Mouse (Mus musculus): ENCODE measurements around the gene Tmem33. TPM values are rescaled to one million over a fixed set of nuclear protein-coding genes. Genes with fewer than 3 reads are reported as not detected.
A peak's percentile ranks its signal among the peaks of the same experiment; 100 is the strongest.

Tmem33 gene
- polyA plus RNA-seq (2014; fragmentation: Nextera tagmentation; extraction: Ambion mirVana), result 66.0 and 76.9 TPM in 2 replicates

GRCm38 (mm10) chr5:67260531-67261371 is at the start of gene Tmem33:
Gene Tmem33 (plus strand): TSS chr5:67260565.
- peak within 1 kb of the TSS; percentile 90 for H3K27ac ChIP-seq (ENCODE audit: low read depth, low read length)
- peaks cover 20% of the 10 kb centered on the region for H3K36me3 ChIP-seq (ENCODE audit: control insufficient read depth, insufficient read depth, low read length)
- H3K9me3 ChIP-seq (ENCODE audit: control insufficient read depth, low read length), result no peaks in the 10 kb centered on the region
- H3K4me3 ChIP-seq (ENCODE audit: low read depth, low read length), result peak within 1 kb of the TSS; percentile 66
- under 1% methylated on average over 67 of the region's 67 CpGs for WGBS
- peak within 1 kb of the TSS; percentile 70 for H3K9ac ChIP-seq (replicated peaks; ENCODE audit: low read depth, low read length)
- ATAC-seq (ENCODE audit: low read depth), result peak; percentile 91
- peak within 1 kb of the TSS; percentile 64 for H3K4me2 ChIP-seq (ENCODE audit: low read depth, low read length)
- peaks cover 9% of the 10 kb centered on the region for H3K4me1 ChIP-seq (ENCODE audit: control insufficient read depth, insufficient read depth, low read length)
- no peaks in the 10 kb centered on the region for H3K27me3 ChIP-seq (ENCODE audit: control insufficient read depth, insufficient read depth, low read length)

- no peak overlapping the region for H3K4me3 ChIP-seq (ENCODE audit: low read depth, low read length)
- 15% methylated on average over 5 of the region's 5 CpGs for WGBS
- H3K4me1 ChIP-seq (ENCODE audit: control insufficient read depth, insufficient read depth, low read length), result 0 out of 2 replicates have a peak, but pooled peaks cover 8% of the 10 kb centered on the region
- H3K36me3 ChIP-seq (ENCODE audit: control insufficient read depth, insufficient read depth, low read length), result no peaks in the 10 kb centered on the region
- no peak for ATAC-seq (ENCODE audit: low read depth)
- H3K27me3 ChIP-seq (ENCODE audit: control insufficient read depth, insufficient read depth, low read length), result peaks cover 64% of the 10 kb centered on the region
- no peak overlapping the region for H3K4me2 ChIP-seq (ENCODE audit: low read depth, low read length)
- H3K27ac ChIP-seq (ENCODE audit: low read depth, low read length), result no peak overlapping the region
- H3K9ac ChIP-seq (replicated peaks; ENCODE audit: low read depth, low read length), result no peak overlapping the region
- H3K9me3 ChIP-seq (ENCODE audit: control insufficient read depth, low read length), result no peaks in the 10 kb centered on the region
Measured at GRCm38 (mm10) chr5:67213168-67213567, 47.2 kb upstream of the Tmem33 start.

GRCm38 (mm10) chr5:67215121-67216030 is 45.0 kb upstream of the Tmem33 start:
- Histone ChIP-seq H3K27me3 (ENCODE audit: control insufficient read depth, insufficient read depth, low read length) (peaks cover 78% of the 10 kb centered on the region), H3K36me3 (ENCODE audit: control insufficient read depth, insufficient read depth, low read length) (no peaks in the 10 kb centered on the region), H3K4me2 (ENCODE audit: low read depth, low read length) (no peak overlapping the region), H3K4me3 (ENCODE audit: low read depth, low read length) (no peak overlapping the region), H3K27ac (ENCODE audit: low read depth, low read length) (no peak overlapping the region), H3K9me3 (ENCODE audit: control insufficient read depth, low read length) (no peaks in the 10 kb centered on the region), H3K9ac (replicated peaks; ENCODE audit: low read depth, low read length) (no peak overlapping the region), H3K4me1 (ENCODE audit: control insufficient read depth, insufficient read depth, low read length) (0 out of 2 replicates have a peak, but pooled peaks cover 8% of the 10 kb centered on the region)
- no peak for ATAC-seq (ENCODE audit: low read depth)
- 2% methylated on average over 28 of the region's 28 CpGs for WGBS

- Histone ChIP-seq H3K9ac (replicated peaks; ENCODE audit: low read depth, low read length) (no peak overlapping the region), H3K9me3 (ENCODE audit: control insufficient read depth, low read length) (no peaks in the 10 kb centered on the region), H3K4me2 (ENCODE audit: low read depth, low read length) (peak overlapping the region; percentile 26), H3K27me3 (ENCODE audit: control insufficient read depth, insufficient read depth, low read length) (peaks cover 77% of the 10 kb centered on the region), H3K4me3 (ENCODE audit: low read depth, low read length) (no peak overlapping the region), H3K27ac (ENCODE audit: low read depth, low read length) (no peak overlapping the region), H3K4me1 (ENCODE audit: control insufficient read depth, insufficient read depth, low read length) (0 out of 2 replicates have a peak, but pooled peaks cover 8% of the 10 kb centered on the region), H3K36me3 (ENCODE audit: control insufficient read depth, insufficient read depth, low read length) (no peaks in the 10 kb centered on the region)
- ATAC-seq (ENCODE audit: low read depth), result peak; percentile 51; the same call in 1 of the 2 replicates
- 1% methylated on average over 49 of the region's 49 CpGs for WGBS
Measured at GRCm38 (mm10) chr5:67216031-67216778, 44.2 kb upstream of the Tmem33 start.

- Histone ChIP-seq H3K36me3 (ENCODE audit: control insufficient read depth, insufficient read depth, low read length) (no peaks in the 10 kb centered on the region), H3K27ac (ENCODE audit: low read depth, low read length) (no peak overlapping the region)
Measured at GRCm38 (mm10) chr5:67216779-67217095, 43.6 kb upstream of the Tmem33 start.

GRCm38 (mm10) chr5:67221901-67222300 is 38.5 kb upstream of the Tmem33 start:
- H3K4me1 ChIP-seq (ENCODE audit: control insufficient read depth, insufficient read depth, low read length), result peaks cover 5% of the 10 kb centered on the region
- no peak overlapping the region for H3K9ac ChIP-seq (replicated peaks; ENCODE audit: low read depth, low read length)
- H3K27me3 ChIP-seq (ENCODE audit: control insufficient read depth, insufficient read depth, low read length), result peaks cover 81% of the 10 kb centered on the region
- no peak for ATAC-seq (ENCODE audit: low read depth)
- WGBS, result 4% methylated on average over 6 of the region's 6 CpGs
- no peak overlapping the region for H3K27ac ChIP-seq (ENCODE audit: low read depth, low read length)
- H3K4me3 ChIP-seq (ENCODE audit: low read depth, low read length), result no peak overlapping the region
- no peak overlapping the region for H3K4me2 ChIP-seq (ENCODE audit: low read depth, low read length)
- H3K9me3 ChIP-seq (ENCODE audit: control insufficient read depth, low read length), result no peaks in the 10 kb centered on the region
- H3K36me3 ChIP-seq (ENCODE audit: control insufficient read depth, insufficient read depth, low read length), result no peaks in the 10 kb centered on the region

More at GRCm38 (mm10) chr5:67216779-67217095, 43.6 kb upstream of the Tmem33 start:
- Histone ChIP-seq H3K9me3 (ENCODE audit: control insufficient read depth, low read length) (no peaks in the 10 kb centered on the region), H3K4me3 (ENCODE audit: low read depth, low read length) (no peak overlapping the region), H3K9ac (replicated peaks; ENCODE audit: low read depth, low read length) (no peak overlapping the region), H3K4me2 (ENCODE audit: low read depth, low read length) (no peak overlapping the region), H3K4me1 (ENCODE audit: control insufficient read depth, insufficient read depth, low read length) (0 out of 2 replicates have a peak, but pooled peaks cover 8% of the 10 kb centered on the region), H3K27me3 (ENCODE audit: control insufficient read depth, insufficient read depth, low read length) (peaks cover 78% of the 10 kb centered on the region)
- 0% methylated on average over 9 of the region's 9 CpGs for WGBS
- no peak for ATAC-seq (ENCODE audit: low read depth)

- Histone ChIP-seq H3K9me3 (ENCODE audit: control insufficient read depth, low read length) (no peaks in the 10 kb centered on the region), H3K4me2 (ENCODE audit: low read depth, low read length) (peak overlapping the region; percentile 27), H3K27ac (ENCODE audit: low read depth, low read length) (no peak overlapping the region), H3K9ac (replicated peaks; ENCODE audit: low read depth, low read length) (no peak overlapping the region), H3K27me3 (ENCODE audit: control insufficient read depth, insufficient read depth, low read length) (peaks cover 84% of the 10 kb centered on the region), H3K4me3 (ENCODE audit: low read depth, low read length) (no peak overlapping the region), H3K4me1 (ENCODE audit: control insufficient read depth, insufficient read depth, low read length) (peaks cover 5% of the 10 kb centered on the region), H3K36me3 (ENCODE audit: control insufficient read depth, insufficient read depth, low read length) (no peaks in the 10 kb centered on the region)
- ATAC-seq (ENCODE audit: low read depth), result peak; percentile 65; the same call in 1 of the 2 replicates
- under 1% methylated on average over 44 of the region's 44 CpGs for WGBS
Measured at GRCm38 (mm10) chr5:67222440-67223390, 37.6 kb upstream of the Tmem33 start.

Measured in neural tube, embryonic 14.5 days (tissue).